Mouse (Mus musculus): ENCODE data around the gene Casp3.
"Not testable (repeated sequence)": the region's sequence is repeated elsewhere in the genome, so short reads cannot be mapped to it uniquely, and the experiment has no call there.

Gene Casp3

GRCm38 (mm10) chr8:46616879-46617689 is at the start of gene Casp3, which contains the start of gene Primpol:
Gene Casp3, plus strand, starts transcription at chr8:46617291.
Gene Primpol, minus strand, starts transcription at chr8:46617212.
- DNase-seq (ENCODE audit: low spot score) = peak; percentile 97

DNA sequence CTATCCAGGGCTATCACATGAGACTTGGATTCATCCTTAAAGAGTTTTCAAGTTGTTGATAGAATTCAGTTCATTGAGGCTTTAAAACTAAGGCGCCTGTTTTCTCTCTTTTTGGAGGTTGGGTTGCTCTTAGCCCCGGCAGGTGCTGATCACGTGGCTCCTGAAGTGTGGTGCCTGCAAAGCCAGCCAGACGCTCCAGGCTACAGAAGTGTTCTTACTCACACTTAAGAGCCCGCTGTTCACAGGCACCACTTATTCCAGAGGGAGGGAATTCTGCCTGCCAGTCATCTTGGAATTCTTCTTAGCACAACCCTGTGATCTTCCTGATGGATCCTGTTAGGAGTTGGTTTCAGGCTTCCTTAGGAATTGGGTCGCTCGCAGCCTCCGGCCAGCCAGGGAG is 49.1 kb upstream of the Casp3 start:
- DNase-seq (ENCODE audit: low spot score) = no peak

DNA sequence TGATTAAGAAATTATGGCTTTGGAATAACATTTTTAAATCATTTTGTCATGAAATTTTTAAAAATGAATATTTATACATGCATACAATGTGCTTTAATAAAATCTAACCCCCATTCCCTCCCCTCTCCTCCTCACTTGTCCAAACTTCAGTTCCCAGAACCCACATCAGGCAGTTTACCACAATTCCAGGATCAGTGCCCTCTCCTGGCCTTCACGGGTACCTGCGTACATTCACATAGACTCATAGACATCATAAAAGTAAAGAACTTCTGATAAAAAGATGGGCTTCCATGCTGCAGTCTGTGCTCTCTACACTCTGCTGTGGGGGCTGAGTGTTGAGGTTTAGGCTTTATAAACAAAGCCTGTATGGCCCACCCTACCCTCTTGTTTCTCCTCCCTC is 48.1 kb upstream of the Casp3 start:
- DNase-seq (ENCODE audit: low spot score) = no peak

- no peak for DNase-seq (ENCODE audit: low spot score)
Measured at GRCm38 (mm10) chr8:46569659-46570441, 47.2 kb upstream of the Casp3 start.

- DNase-seq (ENCODE audit: low spot score) = no peak
Measured at GRCm38 (mm10) chr8:46570673-46571072, 46.4 kb upstream of the Casp3 start.

GRCm38 (mm10) chr8:46573446-46573845 is 43.6 kb upstream of the Casp3 start:
- no peak for DNase-seq (ENCODE audit: low spot score)

DNA sequence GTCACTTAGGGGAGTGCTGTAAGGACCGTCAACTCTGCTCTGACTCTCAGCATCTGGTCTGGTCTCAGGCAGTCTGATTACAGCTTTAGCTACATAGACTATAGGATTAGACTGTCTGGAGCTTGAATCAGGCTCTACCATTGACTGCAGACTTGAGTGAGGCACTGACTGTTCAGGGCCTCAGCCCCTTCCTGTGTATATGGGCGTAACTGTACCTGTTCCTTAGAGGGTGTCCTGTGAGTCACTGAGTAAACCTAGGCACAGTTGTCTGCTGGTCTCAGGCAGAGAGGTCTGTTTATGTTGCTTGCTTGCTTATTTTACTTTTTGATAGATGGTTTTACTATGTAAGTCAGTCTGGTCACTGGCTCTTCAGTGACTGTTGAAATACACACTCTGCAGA is 43.1 kb upstream of the Casp3 start:
- no peak for DNase-seq (ENCODE audit: low spot score)

DNA sequence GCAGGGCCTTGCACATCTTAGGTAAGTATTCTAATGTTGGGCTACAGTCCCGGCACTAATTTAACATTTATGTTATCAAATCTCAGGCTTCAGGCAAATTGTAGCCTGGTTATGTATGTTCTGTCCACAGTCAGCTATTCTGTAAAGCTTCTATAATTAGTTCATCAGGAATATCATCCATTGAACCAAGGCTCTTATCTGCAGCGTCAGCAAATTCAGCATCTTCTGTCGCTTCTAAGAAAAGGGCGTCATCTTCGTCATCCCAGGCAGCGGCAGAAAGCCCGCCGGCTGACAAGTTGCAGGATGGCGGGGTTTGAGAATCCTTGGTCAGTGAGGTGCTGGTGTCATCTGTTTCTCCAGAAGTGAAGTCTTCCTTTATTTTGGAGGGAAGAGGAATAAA is 38.3 kb upstream of the Casp3 start:
- DNase-seq (ENCODE audit: low spot score) = no peak

DNA sequence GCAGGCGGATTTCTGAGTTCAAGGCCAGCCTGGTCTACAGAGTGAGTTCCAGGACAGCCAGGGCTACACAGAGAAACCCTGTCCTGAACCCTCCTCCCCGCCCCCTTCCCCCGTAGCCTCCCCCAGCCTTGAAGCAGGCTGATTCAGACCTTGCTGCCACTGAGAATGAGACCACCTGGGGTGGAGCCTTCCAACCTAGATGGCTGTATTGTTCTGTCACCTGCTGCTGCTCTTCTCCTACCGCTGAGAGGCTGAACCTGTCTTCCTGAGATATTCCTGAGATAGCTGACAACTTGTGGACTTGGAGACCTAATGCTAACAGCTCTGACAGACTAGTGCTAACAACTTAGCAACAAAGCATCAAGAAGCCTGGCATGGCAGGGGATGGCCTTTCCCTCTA is 32.8 kb upstream of the Casp3 start:
- not testable (repeated sequence) for DNase-seq (ENCODE audit: low spot score)

DNA sequence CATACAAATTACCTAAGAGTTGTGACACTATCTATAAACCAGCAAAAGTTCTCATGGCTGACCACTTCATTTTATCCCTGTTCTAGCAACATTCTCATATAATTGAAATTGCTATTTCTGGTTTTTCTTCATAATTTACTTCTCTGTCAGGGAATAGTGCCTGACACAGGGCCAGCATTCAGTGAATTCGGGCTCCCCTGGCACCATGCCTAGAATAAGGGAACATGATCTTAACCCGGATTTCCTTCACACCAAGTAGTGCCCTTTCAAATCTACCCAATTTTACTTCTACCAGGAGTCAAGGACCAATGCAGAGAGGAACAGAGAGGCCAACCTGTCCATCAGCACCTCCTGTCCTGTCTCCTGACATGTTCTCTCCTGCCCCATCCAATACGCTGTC is 31.5 kb upstream of the Casp3 start:
- DNase-seq (ENCODE audit: low spot score) = no peak

DNA sequence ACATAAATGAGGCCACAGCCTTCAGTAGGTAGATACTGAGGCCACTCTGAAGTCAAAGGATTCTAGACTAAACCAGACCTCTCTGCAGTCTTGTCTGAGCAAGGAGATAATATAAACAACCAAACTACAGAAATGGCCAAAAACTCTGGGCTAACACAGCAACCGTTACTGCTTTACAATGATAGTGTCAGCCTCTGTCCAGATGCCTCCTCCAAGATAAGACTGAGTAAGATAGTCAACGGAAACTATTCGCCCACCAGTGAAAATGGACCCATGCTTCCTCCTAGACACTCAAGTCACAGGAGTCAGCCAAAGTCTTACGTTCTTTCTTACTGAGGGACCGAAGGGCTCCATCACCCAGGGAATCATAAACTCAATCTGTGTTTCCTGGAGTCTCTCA is 29.2 kb upstream of the Casp3 start:
- no peak for DNase-seq (ENCODE audit: low spot score)

GRCm38 (mm10) chr8:46588663-46589062 is 28.4 kb upstream of the Casp3 start:
- DNase-seq (ENCODE audit: low spot score) = no peak

- DNase-seq (ENCODE audit: low spot score) = no peak
Measured at GRCm38 (mm10) chr8:46593067-46593466, 24.0 kb upstream of the Casp3 start.

DNA sequence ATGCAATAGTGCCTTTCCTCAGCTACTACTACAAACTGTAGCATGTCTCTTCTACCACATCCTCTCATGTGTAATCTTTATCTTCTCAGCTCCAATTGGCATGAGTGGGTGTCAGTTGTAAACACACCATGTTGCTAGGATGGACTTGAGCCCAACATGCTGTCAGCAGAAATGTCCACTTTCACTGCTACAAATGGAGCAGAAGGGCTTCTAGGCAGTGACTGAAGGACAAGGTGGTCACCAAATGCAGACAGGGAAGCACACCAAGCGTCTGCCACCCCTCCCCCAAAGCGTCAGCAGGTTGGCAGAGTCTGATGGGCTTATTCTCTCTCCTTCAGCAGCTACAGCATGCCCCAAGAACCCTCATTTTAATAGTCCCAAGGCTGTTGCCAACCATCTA is 23.3 kb upstream of the Casp3 start:
- no peak for DNase-seq (ENCODE audit: low spot score)

DNA sequence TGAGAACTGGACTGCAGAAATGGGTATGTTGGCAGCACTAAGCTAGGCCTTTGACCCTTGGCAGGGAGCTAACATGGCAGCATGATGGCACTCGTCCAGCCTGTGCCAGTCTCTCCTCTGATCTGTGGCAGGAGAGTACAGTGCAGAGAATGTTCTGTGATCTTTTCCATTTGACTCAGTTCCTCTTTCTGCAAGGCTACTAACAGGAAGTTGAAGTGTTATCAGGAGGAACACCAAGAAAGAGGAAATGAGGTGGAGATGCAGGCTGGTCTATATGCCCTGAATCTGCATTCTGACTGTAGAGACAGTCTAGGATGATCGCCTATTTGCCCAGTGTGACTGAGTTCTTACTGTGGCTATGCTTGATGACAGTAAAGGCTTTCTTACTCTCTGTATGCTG is 21.5 kb upstream of the Casp3 start:
- DNase-seq (ENCODE audit: low spot score) = no peak

- no peak for DNase-seq (ENCODE audit: low spot score)
Measured at GRCm38 (mm10) chr8:46596530-46596929, 20.6 kb upstream of the Casp3 start.

- DNase-seq (ENCODE audit: low spot score) = no peak
Measured at GRCm38 (mm10) chr8:46597411-46597810, 19.7 kb upstream of the Casp3 start.

DNA sequence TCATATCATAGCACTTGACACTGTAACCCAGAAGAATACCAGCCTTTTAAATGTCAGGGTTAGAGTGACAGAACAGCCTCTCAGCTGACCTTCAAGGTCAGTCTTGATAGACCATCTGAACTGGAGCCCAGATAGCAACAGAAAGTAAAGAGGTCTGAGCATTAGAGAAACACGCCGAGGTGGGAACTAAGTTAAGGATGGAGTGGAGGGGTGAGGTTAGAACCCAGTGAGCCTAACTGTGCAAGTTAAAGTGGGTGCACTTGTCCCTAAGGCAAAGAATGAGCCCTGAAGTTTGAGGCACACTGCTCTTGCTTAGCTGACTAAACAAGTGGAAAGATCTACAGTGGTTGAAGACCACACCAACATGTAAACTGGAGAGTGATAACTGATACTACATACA is 19.0 kb upstream of the Casp3 start:
- no peak for DNase-seq (ENCODE audit: low spot score)

- DNase-seq (ENCODE audit: low spot score) = no peak
Measured at GRCm38 (mm10) chr8:46598753-46599152, 18.3 kb upstream of the Casp3 start.

DNA sequence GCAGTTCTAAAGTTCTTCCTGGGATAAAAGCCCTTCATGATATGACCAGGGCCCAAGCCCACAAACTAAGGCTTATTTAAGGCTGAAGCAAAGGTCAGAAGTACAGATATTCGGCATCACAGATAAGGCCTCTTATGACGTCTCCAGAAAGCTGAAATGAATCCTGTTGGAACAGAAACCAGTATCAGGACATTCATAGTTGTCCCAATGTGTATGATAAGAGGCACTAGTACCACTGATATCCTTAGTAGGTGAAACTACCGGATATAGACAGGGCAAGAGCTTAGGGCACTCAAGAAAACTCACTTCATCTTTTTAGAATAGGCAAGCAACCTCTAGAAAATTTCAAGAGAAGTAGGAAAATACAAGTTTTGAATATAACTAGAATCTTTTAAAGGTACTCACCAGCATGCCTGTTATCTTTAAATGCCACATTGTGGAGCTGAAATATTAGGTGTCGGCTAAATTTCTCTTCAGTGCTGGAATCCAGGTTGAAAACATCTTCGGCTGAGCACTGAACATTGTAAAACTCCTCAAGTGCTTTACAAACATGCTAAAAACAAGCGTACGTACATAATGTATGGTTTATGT is 17.7 kb upstream of the Casp3 start:
- no peak for DNase-seq (ENCODE audit: low spot score)

- DNase-seq (ENCODE audit: low spot score) = peak; percentile 52
Measured at GRCm38 (mm10) chr8:46600959-46601707, 16.0 kb upstream of the Casp3 start.

DNA sequence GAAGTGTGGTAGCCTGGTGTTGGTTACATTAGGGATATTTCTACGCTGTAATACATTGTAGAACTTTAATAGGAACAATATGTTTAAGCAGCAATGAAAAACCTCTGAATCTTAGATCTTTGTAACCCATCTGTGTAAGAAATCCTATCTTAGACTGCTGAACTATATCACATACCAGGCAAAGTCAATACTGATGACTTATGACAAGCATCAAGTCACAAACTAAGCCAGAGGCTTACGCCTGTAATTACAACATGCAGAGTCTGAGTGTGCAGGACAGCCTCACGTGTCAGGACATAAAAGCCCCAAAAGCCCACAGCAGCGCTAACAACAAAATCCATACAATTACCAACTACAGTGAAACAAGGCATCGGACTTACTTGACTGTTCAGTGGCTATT is 13.5 kb upstream of the Casp3 start:
- DNase-seq (ENCODE audit: low spot score) = no peak

All from embryo, embryonic 10 days (tissue).